Mouse (Mus musculus) forebrain, postnatal 0 days (tissue): ENCODE results near the gene Olah. TPM values are rescaled to one million over a fixed set of nuclear protein-coding genes. Genes with fewer than 3 reads are reported as not detected.

ENCODE experiments used
- ATAC-seq: fragments of 200-750 bp; cut with Nextera tagmentation; 2 replicates; pipeline ENCODE4 v1.8.0; 2017; ENCODE audit warnings: mild to moderate bottlenecking, moderate library complexity
- DNase-seq: peaks from one replicate; pipeline ENCODE4 v3.0.0-alpha.2; 2015
- H3K27ac ChIP-seq: fragments of 300-500 bp; sonication (generic); 2 replicates; pipeline ENCODE4 v1.5.1; 2014; ENCODE audit warnings: low read depth, mild to moderate bottlenecking, antibody characterized with exemption, low read length, moderate library complexity, mixed read lengths
- H3K27me3 ChIP-seq: fragments of 300-500 bp; sonication (generic); 2 replicates; pipeline ENCODE4 v1.6.1; 2014; ENCODE audit warnings: mild to moderate bottlenecking, low read length, mixed read lengths; ENCODE audit not compliant: insufficient read depth
- H3K36me3 ChIP-seq: fragments of 300-500 bp; sonication (generic); 2 replicates; pipeline ENCODE4 v1.6.1; 2014; ENCODE audit warnings: mild to moderate bottlenecking, moderate library complexity; ENCODE audit not compliant: insufficient read depth
- H3K4me1 ChIP-seq: fragments of 300-500 bp; sonication (generic); 2 replicates; pipeline ENCODE4 v1.6.1; 2014; ENCODE audit warnings: antibody characterized with exemption; ENCODE audit not compliant: insufficient read depth
- H3K4me2 ChIP-seq: fragments of 300-500 bp; sonication (generic); 2 replicates; pipeline ENCODE4 v1.6.1; 2014; ENCODE audit warnings: low read depth, mild to moderate bottlenecking, moderate library complexity
- H3K4me3 ChIP-seq: fragments of 300-500 bp; sonication (generic); 2 replicates; pipeline ENCODE4 v1.5.1; 2014; ENCODE audit warnings: low read depth, low read length, mixed read lengths
- H3K9ac ChIP-seq: fragments of 300-500 bp; sonication (generic); 2 replicates; pipeline ENCODE4 v1.6.1; 2014; ENCODE audit warnings: mild to moderate bottlenecking
- H3K9me3 ChIP-seq: fragments of 300-500 bp; sonication (generic); 2 replicates; pipeline ENCODE4 v1.6.1; 2016; ENCODE audit warnings: low read length
- CTCF ChIP-seq: sonication (generic); IDR thresholded peaks from 2 replicates; pipeline ENCODE4 v1.5.1; 2016; ENCODE audit warnings: antibody characterized with exemption, control low read depth, low read depth
- WGBS: fragments of 180-500 bp; shearing (Covaris S2); extraction: QIAGEN DNeasy Blood & Tissue Kit; methylation state at CpG from one replicate; pipeline ENCODE4 v1.1.7; 2014; 5-methylcytosine and 5-hydroxymethylcytosine counted together
- polyA plus RNA-seq: library from polyadenylated mRNA; unstranded; fragments of >200 nt; fragmentation: Nextera tagmentation; extraction: Ambion mirVana; gene quantifications from 2 replicates; pipeline ENCODE4 v1.2.1, GENCODE M21; 2015
- total RNA-seq: library from RNA; depleted of rRNA; stranded (reverse); fragments of >200 nt; gene quantifications from 2 replicates; pipeline ENCODE4 v1.2.3, GENCODE M21; 2014

The Olah gene
- total and polyA plus RNA-seq, 2 experiments from 2014 or later, result 0.13 TPM; not detected in 1

DNA sequence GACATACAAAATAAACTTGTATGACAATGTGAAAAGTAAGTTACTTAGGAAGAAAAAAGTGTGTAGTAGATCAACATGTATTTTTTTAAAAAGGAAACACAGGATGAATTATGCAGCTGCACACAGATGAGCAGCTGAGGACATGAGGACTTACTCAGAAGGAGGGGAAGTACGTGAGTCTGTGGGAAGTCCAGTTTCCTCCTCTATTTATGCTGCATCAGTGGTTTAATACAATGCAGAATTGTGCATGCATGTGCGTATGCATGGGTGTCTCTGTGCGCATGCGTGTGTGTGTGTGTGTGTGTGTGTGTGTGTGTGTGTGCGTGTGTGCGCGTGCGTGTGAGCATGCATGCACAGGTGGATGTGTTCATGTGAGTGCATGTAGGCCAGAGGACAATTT, 41.2 kb downstream of the Olah start:
- no peak overlapping the region for H3K4me2 ChIP-seq
- H3K36me3 ChIP-seq, result no peaks in the 10 kb centered on the region
- ATAC-seq, result no peak
- DNase-seq, result no peak
- no peaks in the 10 kb centered on the region for H3K9me3 ChIP-seq
- WGBS, result 92% methylated on average over 8 of the region's 8 CpGs
- H3K4me3 ChIP-seq, result no peak overlapping the region
- no peaks in the 10 kb centered on the region for H3K27me3 ChIP-seq
- TF ChIP-seq CTCF, result no peak
- H3K27ac ChIP-seq, result no peak overlapping the region
- H3K9ac ChIP-seq, result no peak overlapping the region
- no peaks in the 10 kb centered on the region for H3K4me1 ChIP-seq

DNA sequence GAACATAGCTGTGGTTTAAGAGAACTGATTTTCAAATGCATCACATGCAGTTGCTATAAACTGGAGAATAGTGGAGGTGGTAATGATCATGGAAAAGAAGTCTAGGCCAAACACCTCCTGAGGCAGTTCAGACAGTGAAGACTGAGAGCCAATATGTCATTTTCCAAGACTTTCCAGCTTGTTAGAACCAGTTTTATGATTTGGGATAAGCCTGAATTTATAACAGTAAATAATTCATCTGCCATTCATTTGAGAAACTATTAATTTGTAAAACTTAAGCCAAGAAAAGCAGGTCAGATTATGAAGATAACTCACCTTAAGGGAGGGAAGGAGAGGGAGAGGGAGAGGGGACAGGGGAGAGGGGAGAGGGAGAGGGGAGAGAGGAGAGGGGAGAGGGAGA, 43.9 kb downstream of the Olah start:
- no peaks in the 10 kb centered on the region for H3K4me1 ChIP-seq
- H3K27ac ChIP-seq, result no peak overlapping the region
- no peak overlapping the region for H3K4me2 ChIP-seq
- ATAC-seq (no peak), DNase-seq (no peak)
- no peaks in the 10 kb centered on the region for H3K9me3 ChIP-seq
- H3K36me3 ChIP-seq, result no peaks in the 10 kb centered on the region
- no peak for TF ChIP-seq CTCF
- H3K27me3 ChIP-seq, result no peaks in the 10 kb centered on the region
- H3K4me3 ChIP-seq, result no peak overlapping the region
- H3K9ac ChIP-seq, result no peak overlapping the region

DNA sequence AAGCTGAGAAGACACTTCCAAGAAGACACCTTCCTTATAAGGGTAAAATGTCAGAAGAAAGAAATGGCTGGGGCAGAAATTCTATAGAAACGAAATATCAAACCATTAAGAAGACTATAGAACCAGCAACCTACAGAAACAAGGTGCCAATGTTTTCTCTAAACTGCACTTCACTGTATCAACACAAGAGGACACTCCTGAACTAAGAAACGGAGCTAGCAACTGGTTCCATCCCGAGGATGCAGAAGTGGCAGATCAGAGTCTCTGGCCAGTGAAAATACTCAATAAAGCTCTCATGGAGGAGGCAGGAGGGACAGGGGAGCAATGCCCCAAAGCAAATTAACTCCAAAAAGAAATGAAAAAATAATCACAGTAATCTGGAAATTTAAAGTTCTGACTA, 48.1 kb downstream of the Olah start:
- Histone ChIP-seq H3K4me3 (no peak overlapping the region), H3K27me3 (no peaks in the 10 kb centered on the region), H3K9me3 (no peaks in the 10 kb centered on the region), H3K27ac (no peak overlapping the region), H3K4me2 (no peak overlapping the region), H3K36me3 (no peaks in the 10 kb centered on the region), H3K9ac (no peak overlapping the region), H3K4me1 (no peaks in the 10 kb centered on the region)
- peak; percentile 59 for DNase-seq
- peak; percentile 58 for ATAC-seq
- peak; percentile 85 for TF ChIP-seq CTCF
- WGBS, result 21% methylated on average over 3 of the region's 3 CpGs

DNA sequence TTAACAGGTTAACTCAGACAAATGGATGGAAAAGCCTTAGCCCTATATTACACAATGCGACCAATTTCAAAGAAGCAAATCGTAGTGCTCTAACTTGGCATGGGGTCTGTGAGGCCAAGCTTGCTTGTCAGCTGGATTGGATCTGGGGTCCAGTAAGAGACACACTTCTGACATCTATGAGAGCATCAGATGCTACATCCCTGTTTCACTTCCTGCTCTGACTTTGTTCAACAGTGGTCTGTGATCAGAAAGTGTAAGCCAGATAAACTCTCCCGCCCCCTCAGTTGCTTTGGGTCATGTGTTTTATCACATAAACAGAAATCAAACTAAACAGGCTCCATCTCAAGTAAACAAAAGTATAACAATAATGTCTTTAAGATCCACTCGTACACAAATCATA, 48.6 kb downstream of the Olah start:
- H3K27ac ChIP-seq, result no peak overlapping the region
- WGBS, result 79% methylated on average over 4 of the region's 4 CpGs
- no peaks in the 10 kb centered on the region for H3K9me3 ChIP-seq
- ATAC-seq (no peak), DNase-seq (no peak)
- TF ChIP-seq CTCF, result no peak
- no peaks in the 10 kb centered on the region for H3K4me1 ChIP-seq
- no peaks in the 10 kb centered on the region for H3K36me3 ChIP-seq
- H3K27me3 ChIP-seq, result no peaks in the 10 kb centered on the region
- H3K4me3 ChIP-seq, result no peak overlapping the region
- no peak overlapping the region for H3K9ac ChIP-seq
- no peak overlapping the region for H3K4me2 ChIP-seq

DNA sequence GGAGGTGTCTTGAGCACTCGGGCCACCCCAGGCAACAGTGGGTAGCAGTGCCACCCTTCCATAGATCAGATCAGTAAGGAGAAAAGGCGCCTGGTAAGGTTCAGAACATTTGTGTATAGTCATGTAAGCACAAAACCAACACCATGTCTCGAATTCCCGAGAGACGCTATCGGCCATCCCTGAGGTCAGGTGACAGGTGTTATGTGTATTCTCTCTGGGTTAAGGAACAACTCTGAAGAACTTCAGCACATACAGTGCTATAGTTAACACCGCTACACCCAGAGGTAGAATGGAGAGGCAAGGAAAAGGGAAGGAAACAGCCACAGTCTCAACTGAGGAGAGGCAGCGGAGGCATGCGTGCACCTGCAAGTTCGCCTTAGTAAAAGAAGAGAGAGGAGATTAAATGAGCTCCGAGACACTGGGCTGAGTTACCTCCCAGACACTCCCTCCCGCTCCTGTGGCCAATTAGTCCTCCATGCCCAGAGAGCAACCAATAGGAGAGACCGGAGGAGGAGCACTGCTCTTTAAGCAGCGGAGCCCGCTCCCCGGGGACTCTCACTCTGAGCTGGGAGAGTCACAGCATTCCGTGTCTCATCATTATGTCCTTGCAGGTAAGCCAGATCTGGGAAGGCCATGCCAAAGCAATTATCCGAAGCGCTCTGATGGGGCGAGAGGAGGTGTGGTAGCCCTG, 61.3 kb downstream of the Olah start, which contains the start of gene Acbd7:
TSS of gene Acbd7 (plus strand) at position 558 of the 691 bp plus-strand sequence.
- no peaks in the 10 kb centered on the region for H3K9me3 ChIP-seq
- H3K36me3 ChIP-seq, result no peaks in the 10 kb centered on the region
- H3K4me3 ChIP-seq, result peak within 1 kb of the TSS; percentile 27
- no peak for ATAC-seq
- 6% methylated on average over 20 of the region's 20 CpGs for WGBS
- peak within 1 kb of the TSS; percentile 33 for H3K9ac ChIP-seq
- H3K27ac ChIP-seq, result no peak within 1 kb of the TSS
- H3K27me3 ChIP-seq, result 0 out of 2 replicates have a peak, but pooled peaks cover 5% of the 10 kb centered on the region
- no peak for TF ChIP-seq CTCF
- DNase-seq, result peak; percentile 72
- H3K4me1 ChIP-seq, result peaks cover 10% of the 10 kb centered on the region
- peak within 1 kb of the TSS; percentile 58 for H3K4me2 ChIP-seq

DNA sequence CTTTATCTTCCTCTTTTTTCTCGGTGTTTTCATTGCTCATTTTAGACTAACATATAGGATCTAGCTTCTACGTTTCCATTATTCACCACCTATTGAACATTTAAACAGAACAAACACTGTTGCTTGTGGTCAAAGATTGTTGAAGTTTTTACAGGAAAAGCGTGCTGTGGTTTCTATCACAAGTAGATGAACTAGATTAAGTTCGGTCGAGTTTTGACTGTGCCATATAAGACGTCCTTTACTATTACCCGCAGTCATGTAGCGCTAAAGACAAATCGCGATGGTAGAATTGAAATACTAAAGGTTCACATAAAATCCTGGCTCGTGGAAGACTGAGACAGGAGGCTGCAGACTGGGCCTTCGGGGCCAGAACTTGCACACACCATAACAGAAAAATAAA, 63.2 kb downstream of the Olah start:
- Histone ChIP-seq H3K4me3 (no peak overlapping the region), H3K36me3 (peaks cover 11% of the 10 kb centered on the region; the same call in 1 of the 2 replicates), H3K4me1 (peaks cover 10% of the 10 kb centered on the region), H3K4me2 (no peak overlapping the region), H3K9me3 (no peaks in the 10 kb centered on the region), H3K27me3 (0 out of 2 replicates have a peak, but pooled peaks cover 5% of the 10 kb centered on the region), H3K9ac (no peak overlapping the region), H3K27ac (no peak overlapping the region)
- DNase-seq (no peak), ATAC-seq (no peak)
- TF ChIP-seq CTCF, result no peak
- WGBS, result 93% methylated on average over 12 of the region's 12 CpGs

DNA sequence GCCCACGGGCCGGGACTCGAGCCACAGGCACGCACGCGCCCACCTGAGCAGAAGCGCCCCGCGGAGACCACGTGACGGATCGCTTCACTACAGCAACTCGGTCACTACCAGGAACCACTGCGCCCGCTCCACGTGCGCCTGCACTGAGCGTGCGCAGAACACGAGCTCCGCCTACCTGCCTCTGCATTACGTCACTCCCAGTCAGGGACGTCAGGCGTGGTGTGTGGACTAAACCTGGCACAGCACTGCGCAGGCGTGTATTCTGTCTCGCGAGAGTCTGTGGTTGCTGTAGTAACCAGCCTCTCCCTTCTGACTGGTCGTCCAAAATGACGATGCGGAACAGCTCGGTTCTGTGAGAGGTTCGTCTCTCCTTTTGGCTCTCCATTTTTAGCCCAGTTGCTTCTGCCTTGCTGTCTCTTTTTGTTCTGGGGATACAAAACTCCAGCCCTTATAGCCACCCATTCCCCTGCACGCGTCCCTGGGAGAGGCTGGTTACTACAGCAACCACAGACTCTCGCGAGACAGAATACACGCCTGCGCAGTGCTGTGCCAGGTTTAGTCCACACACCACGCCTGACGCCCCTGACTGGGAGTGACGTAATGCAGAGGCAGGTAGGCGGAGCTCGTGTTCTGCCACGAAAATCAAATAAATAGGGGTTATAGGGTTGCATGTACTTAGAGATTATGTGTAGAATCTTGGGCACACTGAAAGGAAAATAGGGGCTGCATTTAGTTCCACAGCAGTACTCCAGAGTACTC, 64.3 kb downstream of the Olah start, which contains the start of gene Rpp38:
TSS of gene Rpp38 (minus strand) at position 160 of the 759 bp plus-strand sequence.
- H3K36me3 ChIP-seq, result peaks cover 20% of the 10 kb centered on the region
- DNase-seq (peak; percentile 99), ATAC-seq (peak; percentile 97)
- WGBS, result 2% methylated on average over 42 of the region's 45 CpGs
- peaks cover 10% of the 10 kb centered on the region for H3K4me1 ChIP-seq
- H3K4me2 ChIP-seq, result peak within 1 kb of the TSS; percentile 70
- no peaks in the 10 kb centered on the region for H3K9me3 ChIP-seq
- H3K27me3 ChIP-seq, result 0 out of 2 replicates have a peak, but pooled peaks cover 5% of the 10 kb centered on the region
- H3K27ac ChIP-seq, result peak within 1 kb of the TSS; percentile 90
- peak within 1 kb of the TSS; percentile 63 for H3K4me3 ChIP-seq
- peak within 1 kb of the TSS; percentile 80 for H3K9ac ChIP-seq
- no peak for TF ChIP-seq CTCF
